Mouse (Mus musculus) megakaryocyte, adult 5-6 weeks (primary cell): ENCODE data around the gene Akirin1. TPM values are rescaled to one million over a fixed set of nuclear protein-coding genes. Genes with fewer than 3 reads are reported as not detected.

Experiments used
- ATAC-seq: 2 replicates; pipeline ENCODE4 v1.8.0; 2016; ENCODE audit warnings: mild to moderate bottlenecking, inconsistent platforms; ENCODE audit not compliant: poor library complexity, severe bottlenecking
- total RNA-seq, 2 experiments: library from RNA; stranded (forward) in 1 of 2; stranded (reverse) in 1 of 2; fragments of 153-499, 151-499 nt in 1 of 2; fragments of 221-1000, 200-1000 nt in 1 of 2; gene quantifications; 2 replicates each; pipeline versions ENCODE4 v1.2.3 to v1.2.4; 2015 to 2017

Akirin1 gene
- total RNA-seq, 2 experiments from 2014 or later: 34.1 to 79.4 TPM

DNA sequence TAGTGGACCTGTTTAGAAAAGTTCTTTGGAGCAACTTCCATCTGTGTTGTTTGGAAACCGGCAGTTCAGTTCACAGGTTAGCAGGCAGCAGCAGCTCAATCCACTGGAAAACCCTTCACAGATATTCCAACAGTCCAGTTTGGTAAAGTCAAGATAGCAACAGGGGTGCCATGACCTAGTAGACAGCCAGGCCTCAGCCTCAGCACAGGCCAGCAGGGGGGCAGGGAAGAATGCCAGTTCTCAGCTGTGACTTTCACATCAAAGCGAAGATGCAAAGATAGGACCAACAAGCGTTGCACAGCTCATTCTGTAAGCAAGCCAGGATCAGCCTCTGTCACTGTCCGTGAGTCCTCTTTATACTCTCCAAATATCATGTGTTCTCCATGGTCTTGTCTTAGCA lies 28.4 kb downstream of the Akirin1 start:
- no peak for ATAC-seq

DNA sequence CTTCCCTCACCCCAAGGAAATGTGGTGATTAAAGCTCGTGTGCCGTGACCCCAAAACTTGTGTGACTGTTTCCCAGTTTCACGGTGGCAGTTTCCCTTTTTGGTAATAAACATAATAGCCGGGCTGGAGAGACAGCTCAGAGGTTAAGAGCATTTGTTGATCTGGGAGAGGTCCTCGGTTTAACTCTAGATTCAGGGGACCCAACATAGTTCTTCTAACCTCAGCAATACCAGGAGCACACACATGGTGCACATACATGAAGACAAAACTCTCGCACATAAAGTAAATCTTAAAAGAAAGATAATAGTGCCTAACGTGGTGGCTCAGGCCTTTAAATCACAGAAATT lies 31.7 kb downstream of the Akirin1 start:
- no peak for ATAC-seq

DNA sequence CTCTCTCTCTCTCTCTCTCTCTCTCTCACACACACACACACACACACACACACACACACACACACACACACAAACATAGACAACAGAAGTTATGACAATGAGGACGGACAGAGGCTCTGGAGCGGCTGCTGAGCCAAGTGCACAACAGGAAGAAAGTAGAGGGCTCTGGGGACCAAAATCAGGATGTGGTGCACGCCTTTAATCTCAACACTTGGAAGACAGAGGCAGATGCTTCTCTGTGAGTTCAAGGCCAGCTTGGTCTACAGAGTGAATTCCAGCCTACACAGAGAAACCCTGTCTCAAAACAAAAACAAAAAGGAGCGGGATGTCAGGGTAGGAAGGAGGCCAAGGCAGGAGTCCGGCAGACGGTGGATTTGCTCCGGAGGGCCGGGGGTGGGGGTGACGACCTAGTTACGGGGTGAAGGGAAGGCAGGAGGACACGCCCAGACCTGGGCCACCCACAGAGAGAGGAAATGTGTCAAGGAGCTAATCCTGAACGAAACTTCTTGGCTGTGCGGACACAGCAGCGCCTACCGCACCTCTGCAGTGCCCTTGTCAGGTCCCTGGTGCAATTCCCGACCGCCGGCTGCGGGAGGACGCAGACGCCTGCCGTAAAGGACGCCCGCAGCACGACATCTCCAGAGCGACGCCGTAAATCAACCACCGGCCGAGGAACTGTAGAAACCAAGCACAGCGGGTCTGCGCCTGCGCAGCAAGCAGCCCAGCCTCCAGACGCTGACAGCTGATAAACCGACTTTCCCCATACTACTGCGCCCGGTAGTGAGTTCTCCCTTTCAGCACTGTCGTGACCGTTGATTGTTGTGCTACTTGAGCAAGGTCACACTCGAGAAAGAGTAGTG lies 32.3 kb downstream of the Akirin1 start, which contains the start of gene Ndufs5:
TSS of gene Ndufs5 (minus strand) at position 629 of the 860 bp plus-strand sequence.
- peak; percentile 95 for ATAC-seq

DNA sequence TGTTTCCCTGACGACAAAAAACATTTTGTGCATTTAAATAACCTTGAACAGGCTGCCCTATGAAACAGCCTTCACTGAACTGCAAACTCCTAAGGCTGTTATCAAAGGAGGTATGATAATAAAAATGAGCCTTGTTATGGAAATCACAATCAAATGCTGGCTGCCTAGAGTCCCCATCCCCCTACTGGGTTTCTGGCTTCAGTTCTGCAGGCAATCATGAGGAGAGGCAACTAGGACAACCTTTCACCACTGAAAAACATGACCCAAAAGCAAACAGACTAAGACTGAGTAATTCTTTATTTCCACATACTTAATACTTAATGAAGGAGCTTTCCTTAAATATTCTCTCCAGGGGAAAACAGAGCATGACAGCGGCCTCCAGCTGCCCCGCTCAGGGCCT lies 37.7 kb downstream of the Akirin1 start:
- no peak for ATAC-seq

DNA sequence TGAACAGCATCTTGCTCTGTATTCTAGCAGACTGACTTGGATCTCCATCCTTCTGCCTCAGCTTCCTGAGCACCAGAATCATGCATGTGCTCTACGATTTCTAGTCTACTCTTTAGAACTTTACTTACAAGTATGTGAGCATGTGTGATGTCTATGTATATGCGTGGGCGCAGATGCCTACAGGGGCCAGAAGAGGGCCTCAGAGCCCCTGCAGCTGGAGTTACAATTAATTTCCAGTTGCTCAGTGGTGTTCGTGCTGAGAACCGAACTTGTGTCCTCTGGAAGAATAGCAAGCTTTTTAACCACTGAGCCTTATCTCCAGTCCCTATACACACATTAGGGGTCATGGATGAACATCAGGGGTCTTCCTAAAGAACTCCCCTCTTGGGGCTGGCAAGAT lies 42.8 kb downstream of the Akirin1 start:
- no peak for ATAC-seq

DNA sequence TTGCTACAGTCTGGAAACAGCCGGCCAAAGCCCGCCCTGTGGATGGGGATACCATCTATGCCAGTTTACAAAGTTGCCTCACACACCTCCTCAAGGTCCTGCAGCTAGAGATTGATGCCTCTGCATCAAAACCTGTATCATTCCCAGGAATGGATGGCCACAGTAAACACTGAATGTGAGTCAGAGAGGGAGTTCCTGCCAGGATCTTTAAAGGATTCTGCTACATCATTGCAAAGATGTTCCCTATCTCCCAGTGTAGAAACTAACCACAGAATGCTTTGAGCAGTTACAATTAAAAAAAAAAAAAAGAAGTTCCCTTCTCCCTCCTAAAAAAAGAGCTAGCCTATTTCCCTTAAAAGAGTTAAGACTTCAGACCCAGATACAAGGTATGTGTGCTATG lies 44.8 kb downstream of the Akirin1 start:
- no peak for ATAC-seq

DNA sequence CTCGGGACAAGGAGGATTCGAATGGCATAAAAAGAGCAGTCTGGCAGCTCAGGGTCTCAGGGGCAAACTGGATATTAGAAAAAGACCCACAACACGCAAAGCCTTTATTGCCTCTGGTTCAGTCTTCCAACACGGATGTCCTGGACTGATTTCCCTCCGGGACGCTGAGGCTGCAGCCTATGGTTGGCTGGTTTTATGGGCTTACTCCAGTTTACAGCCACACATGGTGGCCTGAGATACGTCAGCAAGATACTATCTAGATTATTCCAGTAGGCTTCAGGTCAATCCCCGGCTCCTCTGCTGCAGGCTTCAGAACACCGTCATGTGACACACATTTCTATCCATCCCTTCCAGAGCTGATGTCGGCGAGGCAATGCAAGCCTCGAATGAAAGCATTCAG lies 56.8 kb downstream of the Akirin1 start:
- no peak for ATAC-seq

DNA sequence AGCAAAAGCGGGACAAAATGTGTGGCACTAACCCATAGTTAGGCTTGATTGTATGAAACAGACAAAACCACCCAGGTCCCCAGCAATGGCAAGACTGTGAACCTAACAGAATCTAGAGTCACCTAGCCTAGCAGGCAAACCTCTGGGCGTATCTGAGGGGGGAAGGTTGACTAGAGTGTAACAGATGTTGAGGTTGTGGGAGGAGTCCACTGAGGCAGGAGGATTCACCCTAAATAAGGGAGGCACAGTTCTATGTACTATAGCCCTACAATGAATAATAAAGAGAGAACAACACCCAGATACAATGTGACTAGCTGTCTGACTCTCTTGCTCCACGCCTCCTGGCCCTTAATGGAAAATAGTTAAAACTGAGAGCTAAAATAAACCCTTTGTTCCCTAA lies 58.1 kb downstream of the Akirin1 start:
- no peak for ATAC-seq

DNA sequence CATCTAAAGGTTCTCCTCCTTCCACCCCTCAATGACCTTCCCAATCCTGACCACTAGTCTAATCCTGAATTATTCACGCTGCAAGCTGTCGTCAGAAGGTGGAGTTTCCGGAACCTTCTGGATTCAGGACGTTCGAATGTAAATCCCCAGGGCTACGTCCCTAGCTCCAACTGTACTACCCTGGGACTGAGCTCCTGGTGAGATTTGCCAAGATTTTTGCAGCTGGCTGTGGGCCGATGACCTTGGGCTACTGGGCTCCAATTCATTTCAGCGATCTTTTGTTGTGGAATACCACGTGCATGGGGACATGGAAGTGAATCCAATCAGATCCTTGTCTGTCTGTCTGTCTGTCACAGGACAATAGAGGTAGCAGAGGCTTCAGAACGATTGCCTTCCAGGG lies 59.8 kb downstream of the Akirin1 start:
- no peak for ATAC-seq

DNA sequence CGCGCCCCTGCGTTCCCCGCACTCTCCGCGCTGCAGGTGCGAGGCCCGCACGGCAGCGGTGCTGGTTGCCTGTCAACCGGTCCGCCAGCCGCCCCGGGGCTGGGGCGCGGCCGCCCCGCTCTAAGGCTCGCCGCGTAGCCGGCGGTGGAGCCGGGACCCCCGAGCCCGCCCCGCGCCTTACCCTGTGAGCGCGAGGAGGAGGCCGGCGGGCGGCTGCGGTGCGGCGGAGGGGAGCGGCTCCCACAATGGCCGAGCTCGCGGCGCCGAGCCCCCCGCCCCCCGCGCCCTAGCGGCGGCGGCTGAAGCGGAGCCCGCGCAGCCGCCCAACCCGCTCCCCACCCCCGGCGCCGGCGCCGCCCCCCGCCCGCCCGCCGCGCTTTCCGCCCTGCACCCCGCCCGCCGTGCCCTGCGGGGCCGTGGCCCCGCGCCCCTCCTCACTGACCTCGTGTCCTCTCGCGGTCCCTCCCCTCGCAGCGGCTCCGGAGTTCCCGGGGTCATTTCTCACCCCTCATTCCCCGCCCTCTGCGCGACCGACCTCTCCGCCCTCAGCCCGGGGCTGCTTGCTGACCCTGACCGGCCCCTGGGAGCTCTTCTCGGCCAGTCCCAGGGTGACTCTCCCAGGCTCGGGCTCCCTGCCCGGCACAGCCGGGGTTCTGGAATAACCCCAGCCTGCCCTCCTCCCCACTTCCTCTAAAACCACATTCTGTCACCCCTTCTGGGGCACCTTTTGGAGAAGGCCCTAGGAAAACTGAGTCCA lies 62.9 kb downstream of the Akirin1 start:
- ATAC-seq: peak; percentile 28; the same call in 1 of the 2 replicates

DNA sequence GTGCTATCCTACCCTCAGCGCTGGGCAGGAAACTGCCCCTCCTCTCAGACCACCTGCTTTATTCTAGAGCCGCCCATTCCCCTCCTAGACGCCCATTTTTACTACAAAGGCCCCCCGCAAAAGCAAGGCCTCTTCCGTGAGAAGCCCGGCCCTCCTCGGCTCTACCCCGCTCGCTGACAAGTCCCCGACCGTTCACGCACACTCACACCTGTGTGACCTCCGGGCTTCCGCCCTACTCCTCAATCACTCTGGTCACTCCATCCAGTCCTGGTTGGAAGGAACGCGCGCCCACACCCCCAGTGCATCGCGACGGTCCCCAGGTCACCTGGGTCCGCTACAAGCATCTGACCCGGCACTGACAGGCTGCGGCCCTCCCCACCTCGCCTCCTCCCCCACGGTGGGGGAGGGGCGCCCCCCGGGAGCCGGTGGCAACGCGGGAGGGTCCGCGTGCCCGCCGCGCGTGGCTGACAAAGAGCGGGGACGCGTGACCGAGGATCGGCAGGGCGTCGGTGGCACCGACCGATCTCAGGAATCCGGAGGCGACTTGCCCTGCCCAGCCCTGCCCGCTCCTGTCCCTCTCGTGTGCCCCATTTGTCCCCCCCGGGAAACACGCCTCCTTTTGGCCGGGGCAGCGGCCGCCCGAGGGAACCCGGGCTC lies 63.6 kb downstream of the Akirin1 start:
- no peak for ATAC-seq

DNA sequence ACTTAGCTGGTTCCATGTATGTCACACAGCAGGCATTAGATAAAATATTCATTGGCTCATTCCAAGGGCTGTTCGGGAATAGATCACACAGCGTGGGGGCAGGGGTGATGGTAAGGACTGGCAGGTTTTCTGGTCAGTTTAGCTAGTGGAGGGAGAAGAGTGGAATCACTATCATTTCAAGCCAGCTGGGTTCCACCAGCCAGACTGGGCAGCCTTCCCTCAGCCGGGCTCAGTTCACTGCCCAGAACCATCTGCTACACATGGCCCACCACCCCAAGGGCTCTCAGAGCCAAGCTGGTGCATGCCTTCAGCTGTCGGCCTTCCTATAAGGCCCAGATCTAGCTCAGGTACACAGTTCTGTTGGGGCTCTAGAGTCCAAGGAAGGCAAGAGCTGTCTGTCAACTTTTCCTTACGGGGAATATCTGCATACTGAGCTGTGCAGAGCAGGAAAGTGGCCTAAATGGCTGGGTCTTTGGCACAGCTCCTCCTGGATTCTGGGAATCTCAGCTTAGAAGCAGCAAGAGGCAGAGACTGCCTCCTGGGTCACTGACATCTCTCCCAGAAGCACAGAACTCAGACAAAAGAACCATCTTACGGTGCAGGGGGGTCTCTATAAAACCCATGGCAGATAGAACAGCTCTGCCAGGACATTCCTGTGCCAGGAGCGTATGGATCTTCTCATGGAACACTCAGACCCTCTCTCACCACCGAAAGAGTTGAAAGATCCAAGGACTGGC lies 64.5 kb downstream of the Akirin1 start:
- ATAC-seq: no peak

DNA sequence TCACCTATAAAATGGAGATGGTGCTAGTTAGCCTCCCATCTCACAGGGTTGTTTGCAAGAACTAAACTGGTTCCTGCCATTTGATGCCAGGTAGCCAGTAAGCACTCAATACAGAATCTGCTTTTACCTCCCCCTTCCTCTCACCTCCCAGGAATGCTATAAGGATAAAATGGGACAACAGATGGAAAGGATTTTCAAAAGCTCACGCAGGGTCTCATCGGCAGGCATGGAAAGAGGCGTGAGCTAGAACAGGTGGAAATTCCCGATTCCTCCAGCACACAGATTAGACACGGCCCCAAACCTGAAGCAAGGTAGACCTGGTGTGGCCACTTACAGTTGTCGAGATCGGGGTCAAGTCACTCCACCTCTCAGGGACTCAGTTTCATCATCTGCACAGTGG lies 65.1 kb downstream of the Akirin1 start:
- no peak for ATAC-seq

Other genes with a start within 250 kb of the Akirin1 start
- gene Macf1, start 66.0 kb downstream of the Akirin1 start, total RNA-seq (2015): 130 and 137 TPM in 2 replicates
- gene Macf1, start 66.0 kb downstream of the Akirin1 start, total RNA-seq (2017): 192 and 219 TPM in 2 replicates
- 109 and 130 TPM in 2 replicates for gene Ndufs5, start 32.1 kb downstream of the Akirin1 start, total RNA-seq (2015)
- gene Ndufs5, start 32.1 kb downstream of the Akirin1 start, total RNA-seq (2017): 110 and 139 TPM in 2 replicates
- gene Rhbdl2, start 37.5 kb upstream of the Akirin1 start, total RNA-seq (2015): not detected in 2 replicates
- not detected in 2 replicates for gene Rhbdl2, start 37.5 kb upstream of the Akirin1 start, total RNA-seq (2017)
- gene 4933427I04Rik, start 109.3 kb upstream of the Akirin1 start, total RNA-seq (2015): not detected in 2 replicates
- gene 4933427I04Rik, start 109.3 kb upstream of the Akirin1 start, total RNA-seq (2017): not detected in 2 replicates
- 24.5 and 29.8 TPM in 2 replicates for gene Mycbp, start 154.5 kb upstream of the Akirin1 start, total RNA-seq (2015)
- gene Mycbp, start 154.5 kb upstream of the Akirin1 start, total RNA-seq (2017): 12.5 and 17.8 TPM in 2 replicates
- 39.6 and 44.8 TPM in 2 replicates for gene Rragc, start 167.1 kb upstream of the Akirin1 start, total RNA-seq (2015)
- gene Rragc, start 167.1 kb upstream of the Akirin1 start, total RNA-seq (2017): 47.6 and 55.2 TPM in 2 replicates
- not detected in 2 replicates for gene 4930535I16Rik, start 167.7 kb upstream of the Akirin1 start, total RNA-seq (2015)
- not detected in 2 replicates for gene 4930535I16Rik, start 167.7 kb upstream of the Akirin1 start, total RNA-seq (2017)